Mouse (Mus musculus) testis, postnatal 14 days (tissue): ENCODE data around the gene Myom1.

Experiments
- DNase-seq: peaks from one replicate; pipeline ENCODE4 v3.0.0; 2021; ENCODE audit warnings: low spot score

Myom1 gene

GRCm38 (mm10) chr17:71059213-71059612, 56.8 kb downstream of the Myom1 start:
- no peak for DNase-seq

- DNase-seq: no peak
Measured at GRCm38 (mm10) chr17:71062049-71062560, 59.7 kb downstream of the Myom1 start.

GRCm38 (mm10) chr17:71062870-71063602, 60.6 kb downstream of the Myom1 start:
- DNase-seq: no peak

GRCm38 (mm10) chr17:71064463-71065014, 62.1 kb downstream of the Myom1 start:
- no peak for DNase-seq

- no peak for DNase-seq
Measured at GRCm38 (mm10) chr17:71065127-71065526, 62.7 kb downstream of the Myom1 start.

GRCm38 (mm10) chr17:71069176-71069575, 66.7 kb downstream of the Myom1 start:
- no peak for DNase-seq

- no peak for DNase-seq
Measured at GRCm38 (mm10) chr17:71071958-71072357, 69.5 kb downstream of the Myom1 start.

- DNase-seq: no peak
Measured at GRCm38 (mm10) chr17:71074386-71074785, 72.0 kb downstream of the Myom1 start.

GRCm38 (mm10) chr17:71081986-71082385, 79.6 kb downstream of the Myom1 start:
- DNase-seq: no peak

GRCm38 (mm10) chr17:71086969-71087368, 84.5 kb downstream of the Myom1 start:
- DNase-seq: no peak

- no peak for DNase-seq
Measured at GRCm38 (mm10) chr17:71087396-71088153, 85.1 kb downstream of the Myom1 start.

- no peak for DNase-seq
Measured at GRCm38 (mm10) chr17:71088154-71088521, 85.7 kb downstream of the Myom1 start.

- DNase-seq: no peak
Measured at GRCm38 (mm10) chr17:71088991-71089434, 86.6 kb downstream of the Myom1 start.

- no peak for DNase-seq
Measured at GRCm38 (mm10) chr17:71089781-71090480, 87.5 kb downstream of the Myom1 start.

- DNase-seq: no peak
Measured at GRCm38 (mm10) chr17:71091024-71091423, 88.6 kb downstream of the Myom1 start.

GRCm38 (mm10) chr17:71092341-71092740, 89.9 kb downstream of the Myom1 start:
- DNase-seq: no peak

GRCm38 (mm10) chr17:71093793-71094192, 91.4 kb downstream of the Myom1 start:
- no peak for DNase-seq

GRCm38 (mm10) chr17:71094438-71094837, 92.0 kb downstream of the Myom1 start:
- DNase-seq: no peak

GRCm38 (mm10) chr17:71096557-71097208, 94.2 kb downstream of the Myom1 start:
- no peak for DNase-seq

GRCm38 (mm10) chr17:71097209-71097597, 94.8 kb downstream of the Myom1 start:
- no peak for DNase-seq

GRCm38 (mm10) chr17:71098606-71099005, 96.2 kb downstream of the Myom1 start:
- DNase-seq: no peak
